Mouse (Mus musculus) testis, adult 2 months (tissue): ENCODE data around the gene Mettl9.

Experiments used
- CTCF ChIP-seq: fragments of 200-500 bp; IDR thresholded peaks from 2 replicates; pipeline ENCODE4 v1.5.1; 2012; ENCODE audit warnings: low read depth, mild to moderate bottlenecking, inconsistent platforms, low read length, moderate library complexity; ENCODE audit not compliant: control insufficient read depth, insufficient read depth, insufficient replicate concordance
- POLR2A ChIP-seq: fragments of 200-500 bp; IDR thresholded peaks from 2 replicates; pipeline ENCODE4 v1.6.1; 2012; ENCODE audit warnings: low read depth, mild to moderate bottlenecking, inconsistent platforms, low read length, moderate library complexity; ENCODE audit not compliant: control insufficient read depth

DNA sequence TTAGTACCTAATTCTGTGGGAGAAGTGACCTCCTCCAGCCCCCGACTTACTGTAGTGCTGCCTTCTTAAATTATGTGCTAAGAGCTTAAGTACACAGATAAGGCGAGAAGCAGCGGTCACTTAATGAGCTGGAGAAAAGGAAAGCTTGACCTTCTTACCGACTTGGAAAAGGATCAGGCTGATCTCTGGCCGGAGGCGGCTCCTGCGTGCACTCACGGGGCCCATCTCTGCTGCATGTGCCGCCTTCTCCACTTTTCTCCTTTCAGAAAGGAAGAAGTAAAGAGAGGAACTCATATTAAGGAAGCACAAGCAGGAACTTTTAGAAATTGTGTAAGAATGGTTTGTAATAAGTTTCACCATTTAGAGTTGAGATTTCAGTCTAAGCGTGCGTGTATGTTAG lies 40.0 kb downstream of the Mettl9 start, which contains the start of gene Igsf6:
- TF ChIP-seq CTCF: no peak
- no peak for TF ChIP-seq POLR2A
